Mouse (Mus musculus): ENCODE data around the gene 4933409G03Rik.
"Not testable (repeated sequence)": the region's sequence is repeated elsewhere in the genome, so short reads cannot be mapped to it uniquely, and the experiment has no call there.

Gene 4933409G03Rik

DNA sequence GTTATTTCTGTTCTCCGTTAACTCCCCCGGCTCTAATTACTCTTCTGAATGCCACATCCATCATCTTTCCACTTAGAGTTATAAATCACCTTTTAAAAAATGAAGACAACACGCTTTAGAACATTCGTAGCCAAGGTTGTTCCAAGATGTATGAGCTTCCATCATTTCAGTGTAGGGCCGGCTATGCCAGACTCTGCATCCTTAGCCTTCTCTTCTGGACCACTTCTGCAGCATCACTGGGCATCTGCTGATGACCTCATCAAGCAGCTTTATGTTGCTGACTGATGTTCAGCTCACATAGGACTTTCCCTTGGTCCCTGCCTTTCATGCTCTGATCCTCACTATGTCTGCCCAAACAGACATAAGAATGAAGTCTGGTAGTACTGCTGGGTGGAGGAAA lies at the start of gene 4933409G03Rik:
Gene 4933409G03Rik (plus strand): TSS at position 301 of the 400 bp plus-strand sequence.
- no peak for DNase-seq (ENCODE audit: low spot score)

DNA sequence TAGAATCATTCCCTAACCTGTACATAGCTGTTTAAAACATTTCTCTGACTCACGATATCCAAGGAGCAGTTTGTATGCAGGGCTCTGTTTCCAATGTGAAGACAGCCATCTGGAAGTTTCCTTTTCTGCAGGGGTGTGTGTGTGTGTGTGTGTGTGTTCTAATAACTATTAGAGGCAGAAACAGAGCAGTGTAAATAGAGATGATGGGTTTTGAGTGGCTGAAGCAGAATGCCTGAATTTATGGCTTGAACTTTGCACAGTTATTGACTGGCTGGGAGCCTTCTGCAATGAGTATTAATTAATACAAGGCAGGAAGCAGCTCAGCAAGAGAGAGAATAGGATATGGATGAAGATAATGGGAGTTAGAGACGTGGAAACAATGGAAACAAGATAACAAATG lies 38.0 kb upstream of the 4933409G03Rik start:
- no peak for DNase-seq (ENCODE audit: low spot score)

DNA sequence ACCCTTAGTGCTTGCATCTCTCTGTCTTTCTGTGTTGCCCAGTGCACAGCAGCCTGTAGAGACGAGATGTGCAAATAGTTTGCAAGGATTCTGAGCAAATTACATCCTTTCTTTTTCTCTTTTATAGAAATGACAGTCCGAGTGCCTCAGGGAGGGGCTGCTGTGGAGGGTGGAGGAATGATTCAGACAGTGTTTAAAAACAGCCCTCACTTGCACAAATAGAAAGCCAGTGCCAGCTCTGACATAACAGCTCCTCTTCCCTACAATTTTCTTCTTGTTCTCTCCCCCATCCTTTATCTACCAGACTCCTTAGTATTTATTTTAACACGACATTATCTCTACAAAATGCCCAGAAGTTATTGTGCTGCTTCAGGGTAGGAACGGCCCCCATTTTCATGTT lies 21.4 kb upstream of the 4933409G03Rik start:
- DNase-seq (ENCODE audit: low spot score) = no peak

DNA sequence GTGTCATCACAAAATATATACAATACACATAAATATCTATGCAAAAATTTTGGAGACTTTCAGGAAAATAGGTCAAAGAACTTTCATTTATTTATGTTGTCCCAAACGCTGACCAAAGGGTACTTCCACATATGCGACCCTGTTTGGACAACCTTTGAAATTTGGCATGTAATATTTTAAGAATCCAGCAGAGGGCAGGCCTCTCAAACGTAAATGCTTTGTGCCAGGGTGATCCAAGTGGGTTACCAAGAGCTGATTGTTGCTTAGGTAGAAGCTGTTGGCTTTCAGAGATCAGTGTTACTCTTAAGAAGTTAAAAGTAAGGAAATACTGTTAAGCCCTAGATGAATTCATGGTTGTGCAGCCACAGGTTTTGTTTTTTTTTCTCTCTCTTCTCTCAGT lies 18.9 kb upstream of the 4933409G03Rik start:
- DNase-seq (ENCODE audit: low spot score) = peak; percentile 28

DNA sequence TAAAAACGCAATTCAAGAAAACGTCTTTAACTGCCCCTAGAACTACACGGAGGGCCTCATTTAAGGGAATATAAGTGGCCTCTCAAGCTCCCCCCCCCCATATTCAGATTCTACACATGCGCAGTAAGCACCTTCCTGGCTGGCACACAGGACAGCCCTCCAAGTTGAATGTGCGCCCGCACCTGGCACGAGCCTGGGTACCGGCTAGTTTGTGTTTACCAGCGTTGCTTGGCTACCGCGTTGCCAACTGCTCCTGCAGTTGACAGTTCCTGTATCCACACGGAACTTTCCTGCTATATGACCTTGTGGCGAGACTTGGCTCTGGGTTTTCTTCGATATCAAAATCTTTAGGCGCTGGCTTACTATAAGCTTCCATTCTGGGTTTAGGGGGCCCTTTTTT lies 13.9 kb upstream of the 4933409G03Rik start:
- no peak for DNase-seq (ENCODE audit: low spot score)

DNA sequence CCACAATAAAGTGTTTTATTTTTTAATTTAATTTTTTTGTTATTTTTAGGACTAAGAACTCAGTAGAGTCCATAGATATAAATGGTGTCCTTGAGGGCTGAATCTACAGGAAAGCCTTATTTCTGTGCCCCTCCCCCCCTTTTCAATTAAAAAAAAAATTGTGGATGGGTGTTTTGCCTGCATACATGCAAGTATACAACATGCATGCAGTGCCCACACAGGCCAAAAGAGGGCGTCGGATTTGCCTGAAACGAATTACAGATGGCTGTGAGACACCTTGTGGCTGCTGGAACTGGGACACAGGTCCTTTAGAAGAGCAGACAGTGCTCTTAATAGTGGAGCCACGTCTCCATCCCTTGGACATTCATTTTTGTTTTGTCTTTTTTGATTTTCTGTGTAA lies 9.9 kb upstream of the 4933409G03Rik start:
- no peak for DNase-seq (ENCODE audit: low spot score)

DNA sequence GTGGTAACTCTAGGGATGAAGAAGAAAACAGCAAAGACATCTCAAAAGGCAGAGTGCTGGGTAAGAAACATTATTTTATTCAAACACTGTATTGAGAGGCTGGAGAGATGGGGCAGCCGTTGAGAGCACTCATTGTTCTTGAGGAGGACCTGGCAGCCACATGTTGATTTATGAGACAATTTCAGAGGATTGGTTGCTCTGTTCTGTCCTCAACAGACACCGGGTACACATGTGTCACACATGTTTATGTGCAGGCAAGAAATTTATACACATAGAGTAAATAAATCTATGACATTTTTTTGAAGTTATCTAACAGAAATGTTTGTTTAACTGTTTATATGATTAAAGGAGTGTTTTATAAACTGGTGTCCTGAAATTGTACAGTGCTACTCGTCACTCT lies 10.6 kb downstream of the 4933409G03Rik start:
- no peak for DNase-seq (ENCODE audit: low spot score)

DNA sequence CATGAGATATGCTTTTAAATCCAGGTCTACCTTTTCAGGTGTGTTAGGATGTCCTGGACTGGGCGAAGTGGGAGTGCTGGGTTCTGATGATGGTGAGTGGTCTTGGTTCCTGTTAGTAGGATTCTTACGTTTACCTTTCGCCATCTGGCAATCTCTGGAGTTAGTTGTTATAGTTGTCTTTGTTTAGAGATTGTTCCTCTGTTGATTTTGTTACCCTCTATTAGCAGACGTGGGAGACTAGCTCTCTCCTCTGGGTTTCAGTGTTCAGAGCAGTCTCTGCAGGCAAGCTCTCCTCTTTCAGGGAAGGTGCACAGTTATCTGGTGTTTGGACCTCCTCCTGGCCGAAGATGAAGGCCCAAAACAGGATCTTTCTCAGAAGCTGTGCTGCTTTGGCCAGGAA lies 74.0 kb downstream of the 4933409G03Rik start, which contains the start of gene 4932414N04Rik:
Gene 4932414N04Rik (plus strand): TSS at position 301 of the 400 bp plus-strand sequence.
- not testable (repeated sequence) for DNase-seq (ENCODE audit: low spot score)

Measured in lung, postnatal 25 days (tissue).